Mouse (Mus musculus) bone marrow, adult 2 months (tissue): ENCODE results near the gene Myo9b.
A peak's percentile ranks its signal among the peaks of the same experiment; 100 is the strongest.

ENCODE experiments used
- CTCF ChIP-seq: fragments of 200-500 bp; IDR thresholded peaks from 2 replicates; pipeline ENCODE4 v1.5.1; 2011; ENCODE audit warnings: low read length, control low read depth; ENCODE audit not compliant: control insufficient read depth, insufficient read depth
- POLR2A ChIP-seq: fragments of 200-500 bp; IDR thresholded peaks from 2 replicates; pipeline ENCODE4 v1.6.1; 2011; ENCODE audit warnings: low read depth, mild to moderate bottlenecking, control low read depth, low read length, borderline replicate concordance; ENCODE audit not compliant: control insufficient read depth

DNA sequence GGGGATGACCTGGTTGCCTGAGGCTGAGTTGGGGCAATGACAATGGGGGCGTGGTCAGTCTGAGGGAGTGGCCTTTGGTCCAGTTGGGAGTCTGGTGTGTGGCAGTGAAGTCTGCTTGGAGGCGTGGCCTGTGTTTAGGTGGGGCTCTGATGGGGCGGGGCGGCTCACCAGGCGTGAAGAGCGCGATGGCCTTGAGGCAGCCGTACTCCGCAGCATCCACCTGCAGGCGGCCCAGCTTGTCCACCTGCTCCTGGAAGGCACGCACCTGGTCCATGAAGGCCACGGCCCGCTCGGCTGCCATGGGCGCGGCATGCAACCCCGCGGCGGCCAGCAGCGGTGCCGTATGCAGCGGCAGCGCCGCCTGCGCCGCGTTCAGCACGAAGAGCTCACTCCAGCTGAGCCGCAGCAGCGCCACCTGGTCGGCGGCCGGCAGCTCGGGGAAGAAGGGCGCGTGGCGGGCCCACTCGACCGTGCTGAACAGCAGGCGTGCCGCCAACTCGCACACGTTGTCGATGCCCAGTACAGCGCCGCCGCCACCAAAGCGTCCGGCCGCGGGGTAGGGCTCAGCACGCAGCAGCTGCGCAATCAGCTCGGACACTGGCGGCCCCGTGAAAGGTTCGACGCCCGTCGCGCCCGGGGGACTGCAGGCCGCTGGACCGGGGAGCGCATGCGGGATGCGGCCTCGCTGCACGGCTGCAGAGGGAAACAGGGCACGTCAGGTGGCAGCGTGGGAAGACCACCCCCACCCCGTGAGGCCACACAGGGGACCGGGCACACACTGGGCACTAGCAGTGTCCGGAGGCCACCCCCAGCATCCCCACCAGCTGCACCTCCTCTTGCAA is 103.3 kb downstream of the Myo9b start:
- TF ChIP-seq POLR2A (no peak), CTCF (peak; percentile 7; the same call in 1 of the 2 replicates)
